Mouse (Mus musculus) kidney, postnatal 0 days (tissue): ENCODE results near the gene Zgpat. TPM values are rescaled to one million over a fixed set of nuclear protein-coding genes. Genes with fewer than 3 reads are reported as not detected.

Source experiments
- ATAC-seq: fragments of 200-750 bp; cut with Nextera tagmentation; replicated peaks from 2 replicates; pipeline ENCODE4 v1.8.0; 2017; ENCODE audit warnings: low read depth, moderate number of reproducible peaks, moderate TSS enrichment, moderate library complexity; ENCODE audit not compliant: low FRiP score
- DNase-seq: peaks from one replicate; pipeline ENCODE4 v3.0.0-alpha.2; 2016; ENCODE audit warnings: low spot score
- H3K27ac ChIP-seq: fragments of 300-500 bp; sonication (generic); 2 replicates; pipeline ENCODE4 v1.5.1; 2014; ENCODE audit warnings: mild to moderate bottlenecking
- H3K27me3 ChIP-seq: fragments of 300-500 bp; sonication (generic); 2 replicates; pipeline ENCODE4 v1.6.1; 2014; ENCODE audit warnings: low read length, mixed read lengths; ENCODE audit not compliant: insufficient read depth
- H3K36me3 ChIP-seq: fragments of 300-500 bp; sonication (generic); 2 replicates; pipeline ENCODE4 v1.6.1; 2014; ENCODE audit warnings: low read length, mixed read lengths; ENCODE audit not compliant: insufficient read depth
- H3K4me1 ChIP-seq: fragments of 300-500 bp; sonication (generic); replicated peaks from 2 replicates; pipeline ENCODE4 v1.6.1; 2014; ENCODE audit warnings: antibody characterized with exemption, low read length, mixed read lengths; ENCODE audit not compliant: insufficient read depth
- H3K4me2 ChIP-seq: fragments of 300-500 bp; sonication (generic); 2 replicates; pipeline ENCODE4 v1.6.1; 2014; ENCODE audit warnings: mild to moderate bottlenecking, low read length, moderate library complexity, mixed read lengths
- H3K4me3 ChIP-seq: fragments of 300-500 bp; sonication (generic); replicated peaks from 2 replicates; pipeline ENCODE4 v1.5.1; 2014; ENCODE audit warnings: low read depth, low read length
- H3K9ac ChIP-seq: fragments of 300-500 bp; sonication (generic); 2 replicates; pipeline ENCODE4 v1.6.1; 2014; ENCODE audit warnings: low read depth, low read length
- H3K9me3 ChIP-seq: fragments of 300-500 bp; sonication (generic); replicated peaks from 2 replicates; pipeline ENCODE4 v1.6.1; 2016; ENCODE audit warnings: low read length, inconsistent platforms, mixed read lengths
- CTCF ChIP-seq: IDR thresholded peaks from 2 replicates; pipeline ENCODE4 v1.5.1; 2016; ENCODE audit warnings: antibody characterized with exemption, low read depth, mild to moderate bottlenecking, moderate library complexity
- WGBS: fragments of 180-500 bp; shearing (Covaris S2); extraction: QIAGEN DNeasy Blood & Tissue Kit; methylation state at CpG from one replicate; pipeline ENCODE4 v1.1.7; 2014; 5-methylcytosine and 5-hydroxymethylcytosine counted together
- polyA plus RNA-seq: library from polyadenylated mRNA; unstranded; fragments of >200 nt; fragmentation: Nextera tagmentation; extraction: Ambion mirVana; gene quantifications from 2 replicates; pipeline ENCODE4 v1.2.1, GENCODE M21; 2015

The Zgpat gene
- polyA plus RNA-seq, 1 experiment from 2014 or later: 33.1 TPM

GRCm38 (mm10) chr2:181391022-181391421 is 26.3 kb downstream of the Zgpat start:
- H3K27me3 ChIP-seq: no peaks in the 10 kb centered on the region
- H3K9ac ChIP-seq: no peak overlapping the region
- ATAC-seq (no peak), DNase-seq (no peak)
- peaks cover 25% of the 10 kb centered on the region; the same call in 1 of the 2 replicates for H3K36me3 ChIP-seq
- WGBS: 90% methylated on average over 15 of the region's 15 CpGs
- no peaks in the 10 kb centered on the region for H3K4me1 ChIP-seq
- no peak overlapping the region for H3K4me3 ChIP-seq
- no peaks in the 10 kb centered on the region for H3K9me3 ChIP-seq
- no peak overlapping the region for H3K27ac ChIP-seq
- H3K4me2 ChIP-seq: no peak overlapping the region
- no peak for TF ChIP-seq CTCF

GRCm38 (mm10) chr2:181391541-181391940 is 26.8 kb downstream of the Zgpat start:
- no peak overlapping the region for H3K27ac ChIP-seq
- H3K36me3 ChIP-seq: peaks cover 20% of the 10 kb centered on the region; the same call in 1 of the 2 replicates
- WGBS: 63% methylated on average over 2 of the region's 2 CpGs
- no peaks in the 10 kb centered on the region for H3K4me1 ChIP-seq
- no peaks in the 10 kb centered on the region for H3K9me3 ChIP-seq
- no peak for TF ChIP-seq CTCF
- no peak overlapping the region for H3K4me2 ChIP-seq
- H3K9ac ChIP-seq: no peak overlapping the region
- ATAC-seq: no peak
- no peak for DNase-seq
- H3K4me3 ChIP-seq: no peak overlapping the region
- no peaks in the 10 kb centered on the region for H3K27me3 ChIP-seq

- 36% methylated on average over 4 of the region's 4 CpGs for WGBS
- DNase-seq (peak; percentile 92), ATAC-seq (peak; percentile 62)
- no peak overlapping the region for H3K4me2 ChIP-seq
- H3K9me3 ChIP-seq: no peaks in the 10 kb centered on the region
- no peaks in the 10 kb centered on the region for H3K27me3 ChIP-seq
- no peaks in the 10 kb centered on the region for H3K4me1 ChIP-seq
- peaks cover 17% of the 10 kb centered on the region; the same call in 1 of the 2 replicates for H3K36me3 ChIP-seq
- TF ChIP-seq CTCF: peak; percentile 94
- no peak overlapping the region for H3K27ac ChIP-seq
- H3K4me3 ChIP-seq: no peak overlapping the region
- no peak overlapping the region for H3K9ac ChIP-seq
These were observed 28.0 kb downstream of the Zgpat start for GRCm38 (mm10) chr2:181392600-181393213.

GRCm38 (mm10) chr2:181394086-181394485 is 29.4 kb downstream of the Zgpat start:
- TF ChIP-seq CTCF: no peak
- Histone ChIP-seq H3K4me1 (no peaks in the 10 kb centered on the region), H3K9me3 (no peaks in the 10 kb centered on the region), H3K9ac (no peak overlapping the region), H3K4me2 (no peak overlapping the region), H3K27ac (no peak overlapping the region), H3K27me3 (no peaks in the 10 kb centered on the region), H3K36me3 (peaks cover 17% of the 10 kb centered on the region; the same call in 1 of the 2 replicates), H3K4me3 (no peak overlapping the region)
- DNase-seq (no peak), ATAC-seq (no peak)
- WGBS: 93% methylated on average over 3 of the region's 3 CpGs

GRCm38 (mm10) chr2:181397207-181397761 is 32.6 kb downstream of the Zgpat start:
- no peak for TF ChIP-seq CTCF
- Histone ChIP-seq H3K4me1 (no peaks in the 10 kb centered on the region), H3K27me3 (no peaks in the 10 kb centered on the region), H3K4me3 (no peak overlapping the region), H3K27ac (no peak overlapping the region), H3K9ac (no peak overlapping the region), H3K4me2 (no peak overlapping the region), H3K9me3 (no peaks in the 10 kb centered on the region), H3K36me3 (0 out of 2 replicates have a peak, but pooled peaks cover 4% of the 10 kb centered on the region)
- DNase-seq (no peak), ATAC-seq (no peak)
- 67% methylated on average over 5 of the region's 5 CpGs for WGBS

GRCm38 (mm10) chr2:181401497-181401896 is 36.8 kb downstream of the Zgpat start:
- Histone ChIP-seq H3K4me2 (no peak overlapping the region), H3K4me3 (no peak overlapping the region), H3K27me3 (no peaks in the 10 kb centered on the region), H3K36me3 (no peaks in the 10 kb centered on the region), H3K4me1 (no peaks in the 10 kb centered on the region), H3K9me3 (no peaks in the 10 kb centered on the region), H3K27ac (no peak overlapping the region), H3K9ac (no peak overlapping the region)
- ATAC-seq: no peak
- DNase-seq: no peak
- no peak for TF ChIP-seq CTCF
- WGBS: 7% methylated on average over 1 of the region's 1 CpGs
